Mouse (Mus musculus): ENCODE results near the gene Mecom.

Gene Mecom

GRCm38 (mm10) chr3:30135119-30135518 is 412.7 kb downstream of the Mecom start:
- DNase-seq, result no peak

DNA sequence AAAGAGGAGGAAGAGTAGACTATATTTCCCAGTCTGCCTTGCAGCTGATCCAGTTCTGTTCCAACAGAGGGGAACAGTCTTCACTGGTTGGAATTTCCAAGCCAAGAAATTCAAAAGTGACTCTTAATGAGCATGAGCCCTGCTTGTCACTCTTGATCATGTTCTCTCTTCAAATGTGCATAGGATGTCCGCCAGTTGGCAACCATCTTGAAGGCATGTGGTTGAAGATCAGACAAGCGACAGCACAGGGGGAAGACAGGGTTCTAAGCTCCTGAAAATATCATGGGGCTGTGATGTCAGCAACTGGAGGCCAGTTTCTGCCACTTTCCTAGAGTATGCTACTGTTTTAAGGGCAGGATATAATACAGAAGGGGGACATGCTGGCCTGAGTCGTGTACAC is 414.8 kb downstream of the Mecom start:
- DNase-seq, result no peak

- DNase-seq, result no peak
Measured at GRCm38 (mm10) chr3:30132370-30132769, 415.4 kb downstream of the Mecom start.

GRCm38 (mm10) chr3:30130495-30130894 is 417.3 kb downstream of the Mecom start:
- DNase-seq, result no peak

- no peak for DNase-seq
Measured at GRCm38 (mm10) chr3:30122618-30123017, 425.2 kb downstream of the Mecom start.

DNA sequence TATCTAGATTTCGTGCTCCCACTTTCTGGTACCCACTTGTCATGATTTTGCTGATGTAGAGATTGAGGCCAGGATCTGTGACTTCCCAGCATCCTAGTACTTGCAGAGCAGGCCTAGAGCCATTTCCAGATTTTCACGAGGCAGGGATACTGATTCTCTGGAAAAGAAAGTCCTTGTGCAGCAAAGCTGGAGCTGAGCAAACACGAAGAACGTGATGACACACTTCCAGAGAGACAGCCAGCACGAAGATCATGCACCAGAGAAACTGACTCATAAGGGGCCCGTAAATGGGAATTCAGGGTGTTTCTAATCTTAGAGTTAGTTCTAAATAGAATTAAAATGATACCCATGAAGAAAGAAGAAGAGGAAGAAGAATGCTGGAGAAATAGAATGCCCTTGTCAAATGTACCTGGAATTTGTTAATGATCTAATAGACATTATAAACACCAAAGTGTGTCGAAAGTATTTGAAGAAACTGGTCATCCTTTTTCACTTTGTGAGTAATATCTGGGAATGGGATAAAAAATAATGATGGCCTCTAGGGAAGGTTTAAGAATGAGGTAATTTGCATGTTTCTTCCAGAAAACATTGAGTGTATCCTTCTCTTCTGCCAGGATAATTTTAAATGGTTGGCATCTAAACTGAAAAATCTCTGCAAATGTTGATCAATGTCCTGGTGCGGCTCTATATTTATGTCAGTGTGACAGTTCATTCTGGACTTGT is 426.9 kb downstream of the Mecom start:
- no peak for DNase-seq

DNA sequence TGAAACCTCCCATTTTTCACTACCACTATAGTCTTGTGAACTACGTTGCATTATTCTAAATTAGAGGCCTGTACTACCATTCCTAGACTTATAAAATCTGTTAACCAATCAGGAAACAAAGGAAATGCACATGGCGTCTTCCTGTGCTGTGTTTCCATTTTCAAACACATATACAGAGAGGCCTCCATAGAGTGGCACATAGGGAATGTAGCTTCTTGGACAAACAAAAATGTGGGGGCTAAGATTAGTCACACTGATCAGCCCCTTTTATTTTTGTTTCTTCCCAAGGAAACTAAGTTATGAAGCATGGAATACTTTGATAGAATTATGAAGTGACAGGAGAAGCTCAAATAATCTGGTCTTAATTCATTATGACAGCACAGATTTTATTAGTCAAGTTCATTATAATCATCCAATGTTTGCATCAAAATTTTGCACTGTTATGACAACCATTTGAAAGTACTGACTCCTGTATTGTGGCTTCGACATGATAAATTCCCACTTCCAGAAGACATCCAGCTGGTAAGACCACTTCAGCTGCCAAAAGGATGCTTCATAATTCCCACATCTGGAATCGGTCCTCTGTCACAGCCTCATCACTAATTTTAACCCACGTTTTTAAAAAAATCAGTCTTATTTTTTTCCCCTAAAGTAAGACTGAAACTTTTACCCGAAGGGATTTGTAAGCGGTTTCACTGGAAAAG is 429.1 kb downstream of the Mecom start:
- DNase-seq, result no peak

GRCm38 (mm10) chr3:30113249-30113770 is 434.5 kb downstream of the Mecom start:
- DNase-seq, result no peak

DNA sequence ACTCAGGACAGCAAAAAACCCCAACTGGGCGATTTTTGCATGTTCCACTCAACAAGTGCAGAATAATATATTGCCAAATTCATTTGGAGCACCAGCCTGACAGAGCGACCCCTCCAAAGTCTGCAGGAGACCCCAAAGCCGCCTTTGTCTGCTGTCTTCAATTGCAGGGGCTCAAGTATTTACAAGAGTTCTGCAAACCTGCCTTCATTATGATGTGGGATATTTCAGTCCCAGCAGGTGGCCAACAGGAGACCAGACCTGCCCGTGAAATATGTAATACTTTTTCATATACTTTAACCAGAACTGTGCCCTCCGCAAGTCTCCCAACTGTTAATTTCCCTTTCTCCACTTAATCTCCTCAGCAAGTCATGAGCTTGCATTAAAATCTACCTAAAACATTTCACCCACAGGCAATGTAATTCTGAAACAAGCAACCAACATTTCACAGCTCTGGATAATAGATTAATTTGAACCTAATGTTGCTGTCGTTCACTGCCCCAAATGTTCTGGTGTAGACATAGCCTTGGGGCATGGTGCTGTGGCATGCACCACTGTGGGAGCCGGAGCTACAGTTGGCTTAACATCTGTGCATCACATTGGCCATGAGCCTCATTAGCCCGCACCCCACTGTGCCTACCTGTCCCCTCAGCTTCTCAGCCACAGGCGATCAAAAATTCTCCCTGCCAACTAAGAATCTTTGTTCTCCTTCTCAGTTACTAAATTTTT is 439.7 kb downstream of the Mecom start:
- DNase-seq, result no peak

- DNase-seq, result no peak
Measured at GRCm38 (mm10) chr3:30106481-30106880, 441.3 kb downstream of the Mecom start.

DNA sequence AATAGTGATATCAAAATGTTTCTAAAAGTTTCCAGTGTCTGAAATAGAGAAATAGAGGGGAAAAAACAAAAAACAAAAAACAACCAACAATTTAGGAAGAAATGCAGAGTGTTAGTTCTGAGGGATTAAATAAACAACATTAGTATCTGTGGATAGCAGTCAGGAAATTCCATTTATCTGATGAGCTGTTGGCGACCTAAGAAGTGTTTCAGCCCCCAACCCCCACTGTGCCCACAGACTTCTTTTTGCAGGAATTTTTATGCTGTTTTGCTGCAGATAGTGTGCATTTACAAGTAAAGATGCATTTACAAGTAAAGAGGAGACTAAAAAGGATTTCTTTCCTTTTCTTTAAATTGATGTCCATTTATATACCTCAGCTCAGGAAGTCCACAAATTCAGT is 441.9 kb downstream of the Mecom start:
- no peak for DNase-seq

DNA sequence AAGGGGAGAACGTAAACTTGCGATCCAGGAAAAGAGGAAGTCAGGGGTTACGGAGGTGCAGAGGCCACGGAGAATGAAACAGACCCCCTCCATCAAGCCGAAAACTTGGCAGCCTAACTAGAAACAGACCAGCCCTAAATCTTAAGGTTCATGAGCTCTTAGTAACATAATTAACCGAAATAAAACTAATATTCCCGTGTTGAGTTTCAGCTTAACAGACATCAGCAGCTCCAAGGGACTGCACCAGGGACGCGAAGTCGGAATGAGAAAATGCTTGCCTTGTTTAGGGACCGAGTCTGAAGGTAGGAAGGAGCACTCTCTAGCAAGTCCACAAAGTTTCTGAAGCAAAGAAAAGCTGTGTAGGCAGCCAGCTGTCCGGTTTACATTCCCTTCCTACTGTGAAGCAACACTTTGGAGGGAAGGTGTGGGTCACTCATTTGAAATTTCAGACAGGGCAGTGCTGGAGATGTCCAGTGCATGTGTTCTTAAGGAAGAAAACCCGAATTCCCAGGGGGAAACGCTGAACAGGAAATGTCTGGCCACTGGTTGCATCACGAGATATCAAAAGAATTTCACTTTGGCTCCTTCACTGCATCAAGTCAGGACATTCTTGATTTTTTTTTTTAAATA is 442.5 kb downstream of the Mecom start:
- DNase-seq, result no peak

DNA sequence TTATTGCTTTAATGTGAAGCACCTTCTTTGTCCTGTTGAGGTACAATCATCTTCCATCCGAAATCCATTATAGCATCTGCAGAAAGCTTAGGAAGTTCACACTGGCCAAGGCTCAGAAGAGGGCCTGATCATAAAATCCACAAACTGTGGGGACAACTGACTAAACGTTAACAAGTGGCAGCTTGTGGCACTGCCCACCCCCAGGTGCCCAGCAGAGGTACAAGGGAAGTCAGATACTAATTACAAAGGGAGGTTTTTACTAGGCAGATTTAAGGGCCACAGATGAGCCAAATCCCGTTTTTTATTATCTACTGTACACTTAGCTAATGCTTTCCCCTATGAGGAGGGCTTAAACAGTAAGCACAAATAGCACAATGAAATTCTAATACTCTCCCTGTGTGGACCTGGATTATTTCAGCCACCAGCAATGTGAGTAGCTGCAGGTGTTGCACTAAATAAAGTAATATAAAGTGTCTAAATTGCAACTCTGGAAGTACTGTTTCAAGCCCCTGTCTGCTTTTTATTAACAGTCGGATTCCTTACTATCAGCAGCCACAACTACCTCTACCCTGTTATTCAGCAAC is 443.2 kb downstream of the Mecom start:
- DNase-seq, result no peak

GRCm38 (mm10) chr3:30101146-30101545 is 446.7 kb downstream of the Mecom start:
- no peak for DNase-seq

- DNase-seq, result no peak
Measured at GRCm38 (mm10) chr3:30097713-30098112, 450.1 kb downstream of the Mecom start.

DNA sequence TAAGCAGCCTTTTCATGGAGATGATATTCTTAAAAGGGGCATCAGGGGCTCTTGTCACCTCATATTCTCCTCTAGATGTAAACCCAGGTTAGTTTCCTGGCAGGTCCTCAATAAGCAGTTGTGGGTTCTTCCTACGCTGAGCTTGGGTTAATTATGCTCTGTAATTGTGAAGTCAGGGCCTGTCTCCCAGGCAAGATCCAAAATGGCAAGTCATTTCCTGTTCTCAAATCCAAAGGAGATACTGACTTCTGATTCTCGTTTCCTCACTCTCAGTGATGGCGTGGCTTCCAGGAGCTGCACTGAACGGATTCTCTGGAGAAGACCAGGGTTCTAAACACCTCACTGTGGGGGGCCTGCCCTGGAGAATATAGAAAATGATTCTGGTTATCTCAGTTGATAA is 450.7 kb downstream of the Mecom start:
- DNase-seq, result no peak

GRCm38 (mm10) chr3:30093005-30093404 is 454.8 kb downstream of the Mecom start:
- DNase-seq, result no peak

GRCm38 (mm10) chr3:30092481-30092880 is 455.3 kb downstream of the Mecom start:
- DNase-seq, result no peak

GRCm38 (mm10) chr3:30091860-30092259 is 455.9 kb downstream of the Mecom start:
- DNase-seq, result no peak

DNA sequence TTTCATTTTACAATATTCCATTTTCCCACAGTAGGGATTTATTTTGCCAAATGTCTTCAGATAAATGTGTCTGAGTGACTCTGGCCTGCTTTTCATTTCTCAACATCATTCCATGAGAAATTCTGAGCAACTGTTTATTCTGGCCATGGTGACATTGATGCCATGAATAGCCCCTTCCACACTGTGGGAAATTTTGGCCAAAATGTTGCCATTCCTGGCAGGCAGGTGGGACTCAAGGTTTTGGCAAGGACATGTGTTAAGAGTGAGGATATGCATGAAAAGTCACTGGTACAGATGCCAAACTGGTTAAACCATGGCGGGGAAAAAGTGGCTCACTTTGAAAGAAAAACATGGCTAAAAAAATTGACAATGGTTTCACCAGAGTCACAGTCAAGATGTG is 456.4 kb downstream of the Mecom start:
- no peak for DNase-seq

GRCm38 (mm10) chr3:30086139-30086538 is 461.7 kb downstream of the Mecom start:
- no peak for DNase-seq

DNA sequence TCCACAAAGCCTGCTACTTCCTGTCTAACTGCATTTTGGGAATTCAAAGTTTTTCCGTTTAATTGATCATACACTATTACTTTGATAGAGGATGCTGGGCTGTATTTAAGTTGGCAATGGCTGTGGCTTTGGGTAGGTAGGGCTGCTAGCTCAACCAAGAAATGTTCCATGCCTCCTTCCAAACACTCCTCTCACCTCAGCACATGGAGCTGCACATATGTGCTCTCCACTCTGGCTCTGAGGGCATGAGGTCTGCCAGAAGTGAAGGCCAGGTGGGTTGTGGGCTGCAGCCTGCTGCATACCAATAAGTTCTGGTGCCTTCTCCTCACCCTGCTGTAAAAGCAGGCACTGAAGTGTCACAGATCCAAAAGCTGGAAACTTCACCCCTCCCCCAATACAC is 464.0 kb downstream of the Mecom start:
- DNase-seq, result no peak

- no peak for DNase-seq
Measured at GRCm38 (mm10) chr3:30083268-30083667, 464.5 kb downstream of the Mecom start.

Measured in layer of hippocampus, adult 9-11 months (tissue).